Mouse (Mus musculus): Measurements from ENCODE around the gene Cldn14.
A peak's percentile ranks its signal among the peaks of the same experiment; 100 is the strongest.

- no peak for TF ChIP-seq CTCF (IDR thresholded peaks at IDR 0.05; ENCODE audit: low read depth, low read length)
- no peak for TF ChIP-seq POLR2A (IDR thresholded peaks at IDR 0.05; ENCODE audit: insufficient read depth, low read length)
- 0 out of 2 replicates have a peak, but pooled peaks have one; percentile 10 for TF ChIP-seq EP300 (IDR thresholded peaks at IDR 0.05; ENCODE audit: insufficient read depth, low read depth, low read length)
Measured at GRCm38 (mm10) chr16:93912808-93913207, 95.8 kb downstream of the Cldn14 start.

Measured in ES-Bruce4 (cell line).